Mouse (Mus musculus) spleen, postnatal 4 days (tissue): ENCODE data around the gene Fam184a.

ENCODE experiments used
- DNase-seq, 2 experiments: peaks; one replicate each; pipeline ENCODE4 v3.0.0; 2022; ENCODE audit warnings: low spot score in 2 of 2

Fam184a gene

DNA sequence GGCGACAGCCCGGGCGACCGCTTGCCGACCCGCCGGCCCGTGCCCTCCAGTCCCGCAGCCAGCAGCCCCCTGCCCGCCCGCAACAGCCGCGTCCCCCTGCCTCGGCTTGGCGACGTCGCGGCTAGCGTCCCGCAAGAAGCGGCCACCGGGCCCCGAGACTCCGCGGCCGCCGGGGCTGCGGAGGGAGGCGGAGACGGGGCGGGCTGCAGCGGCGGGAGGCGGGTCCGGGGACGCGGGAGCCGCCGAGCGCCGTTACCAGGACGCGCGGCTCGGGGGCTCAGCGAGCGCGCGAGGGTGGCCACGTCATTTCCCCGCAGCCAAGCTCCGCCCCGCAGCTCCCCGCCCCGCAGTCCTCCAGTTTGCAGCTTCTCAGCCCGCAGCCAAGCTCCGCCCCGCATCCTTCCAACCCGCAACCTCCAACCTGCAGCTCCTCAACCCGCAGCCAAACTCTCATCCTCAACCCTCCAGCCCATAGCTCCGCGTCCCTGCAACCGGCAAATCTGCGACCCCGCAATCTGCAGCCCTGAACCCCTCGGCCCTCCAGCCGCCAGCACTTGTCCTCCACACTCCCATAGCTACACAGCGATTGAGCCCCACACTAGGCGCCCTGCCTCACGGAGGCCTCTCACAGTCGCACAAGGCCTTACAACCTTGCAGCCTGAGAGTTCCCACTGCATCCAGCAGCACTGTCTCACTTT is at the start of gene Fam184a:
Fam184a (minus strand) TSS at position 169 of the 698 bp plus-strand sequence.
- DNase-seq: peak in 1 of 2 experiments; percentile 60

DNA sequence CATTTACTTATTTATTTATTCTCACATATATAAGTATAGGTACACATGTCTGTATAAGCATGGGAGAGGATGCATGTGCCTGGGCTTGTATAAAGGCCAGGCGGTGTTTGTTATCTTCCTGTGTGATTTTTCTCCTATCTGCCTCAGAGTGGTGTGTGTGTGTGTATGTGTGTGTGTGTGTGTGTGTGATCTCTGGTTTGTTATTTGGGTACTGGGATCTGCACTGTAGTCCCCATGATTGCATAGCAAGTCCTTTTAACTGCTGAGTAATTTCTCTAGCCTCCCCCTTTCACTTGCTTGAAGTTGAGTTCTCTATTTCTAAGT is 45.3 kb upstream of the Fam184a start:
- DNase-seq: no peak

DNA sequence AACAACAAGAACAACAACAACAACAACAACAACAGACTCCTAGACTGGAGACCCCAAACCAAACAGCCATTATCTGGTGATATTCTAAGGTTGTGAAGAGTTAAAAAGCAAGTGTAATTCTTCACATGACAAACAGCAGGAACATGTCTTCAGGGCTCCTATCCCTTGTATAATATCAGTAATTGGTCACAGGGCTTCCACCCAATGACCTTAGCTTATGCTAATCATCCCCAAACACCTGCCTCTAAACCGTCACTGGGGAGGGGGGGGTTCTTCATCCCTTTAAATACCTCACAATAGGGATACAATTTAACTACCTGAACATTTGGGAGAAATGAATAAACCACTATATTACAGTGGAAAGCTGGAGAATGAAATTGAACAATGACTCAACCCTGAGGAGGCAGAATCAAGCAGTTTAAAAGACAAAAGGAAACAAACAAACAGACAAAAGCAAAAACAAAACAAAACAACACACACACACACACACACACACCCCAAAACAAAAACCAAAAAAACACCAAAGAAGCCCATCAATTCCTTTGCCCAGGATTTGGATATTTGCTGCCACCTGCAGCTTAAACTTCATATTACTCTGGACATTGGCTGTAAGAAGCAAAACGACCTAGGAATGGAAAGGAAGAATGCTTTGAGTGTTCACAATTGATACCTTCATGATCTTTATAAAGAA is 44.8 kb upstream of the Fam184a start:
- no peak for DNase-seq

DNA sequence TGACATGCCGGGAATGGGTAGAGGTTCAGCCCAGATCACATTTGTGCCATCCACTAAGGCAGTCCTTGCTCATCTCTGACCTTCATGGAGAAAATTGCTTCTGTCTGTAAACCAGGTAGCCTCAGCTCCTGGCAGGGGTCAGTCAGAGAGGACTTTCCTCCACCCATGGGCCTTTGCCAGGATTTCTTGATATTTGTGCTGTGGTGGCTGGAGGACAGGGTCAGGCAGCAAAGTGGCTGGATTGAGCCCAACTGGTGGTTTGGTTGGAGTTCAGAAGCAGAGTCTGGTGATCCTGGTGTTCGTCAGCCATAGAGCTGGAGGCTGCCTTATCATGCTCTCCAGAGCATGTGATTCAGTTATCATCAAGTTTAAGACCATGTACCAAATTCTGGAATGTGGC is 40.4 kb upstream of the Fam184a start:
- no peak for DNase-seq

DNA sequence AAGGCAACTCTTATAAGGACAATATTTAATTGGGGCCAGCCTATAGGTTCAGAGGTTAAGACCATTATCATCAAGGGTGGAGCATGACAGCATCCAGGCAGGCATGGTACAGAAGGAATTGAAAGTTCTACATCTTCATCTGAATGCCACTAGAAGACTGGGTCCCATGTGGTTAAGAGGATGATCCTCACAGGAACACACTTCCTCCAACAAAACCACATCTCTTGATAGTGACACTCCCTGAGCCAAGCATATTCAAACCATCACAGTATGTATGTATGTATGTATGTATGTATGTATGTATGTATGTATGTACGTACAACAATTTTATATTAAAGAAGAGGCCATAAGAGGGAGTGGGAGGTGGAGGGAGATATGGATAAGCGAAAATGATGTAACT is 25.7 kb upstream of the Fam184a start:
- no peak for DNase-seq

DNA sequence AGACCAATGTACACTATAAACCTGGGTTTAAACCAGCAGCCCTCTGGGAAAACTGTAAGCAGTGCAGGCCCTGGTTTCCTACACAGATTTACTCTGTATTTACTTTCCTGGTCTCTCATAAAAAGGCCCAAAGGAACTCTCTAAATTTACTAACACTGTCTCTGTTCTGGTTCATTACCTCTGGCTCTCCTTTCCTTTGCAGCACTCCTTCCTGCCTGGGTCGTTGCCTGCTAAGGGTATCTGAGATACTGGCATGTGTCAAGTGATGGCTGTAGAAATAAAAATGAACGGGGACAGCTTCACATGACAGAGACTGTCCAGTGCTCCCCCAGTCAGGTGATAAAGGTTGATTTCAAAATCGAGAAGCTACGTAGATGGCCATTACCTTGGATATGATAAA is 21.8 kb upstream of the Fam184a start:
- DNase-seq: no peak

DNA sequence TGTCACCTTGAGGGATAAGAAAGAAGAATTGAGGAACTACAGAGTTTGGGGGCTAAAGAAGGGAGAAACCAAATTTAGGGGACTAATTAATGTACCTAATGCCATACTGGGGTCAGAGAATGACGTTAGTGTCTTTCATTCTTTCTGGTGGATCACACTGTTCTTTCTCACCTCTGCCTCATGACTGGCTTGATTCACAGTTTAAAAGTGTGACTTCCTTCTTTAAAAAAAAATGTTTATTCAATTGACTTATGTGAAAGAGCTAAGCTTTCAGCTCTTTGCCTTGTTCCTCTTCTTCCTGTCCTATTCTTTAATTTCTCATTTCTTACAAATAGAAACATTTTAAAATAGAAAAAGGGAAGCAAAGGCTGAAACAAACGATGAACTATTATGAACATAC is 20.6 kb upstream of the Fam184a start:
- no peak for DNase-seq

DNA sequence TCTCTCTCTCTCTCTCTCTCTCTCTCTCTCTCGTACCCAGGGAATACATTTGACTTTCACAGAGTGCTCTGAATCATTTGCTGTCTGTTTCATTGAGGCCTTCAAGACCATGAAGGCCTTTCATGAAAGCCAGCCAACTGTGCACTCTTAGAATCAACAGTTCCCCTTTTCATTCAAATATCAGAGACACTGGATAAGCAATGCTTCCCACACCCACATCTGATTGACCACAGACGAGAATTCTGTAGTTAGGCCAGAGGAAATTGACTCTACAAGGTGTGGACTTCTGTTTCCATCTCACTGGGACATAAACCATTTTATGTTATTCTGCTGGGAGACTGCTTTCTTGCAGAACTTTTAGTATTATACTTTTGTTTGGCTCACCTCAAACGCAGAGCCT is 17.8 kb upstream of the Fam184a start:
- no peak for DNase-seq

DNA sequence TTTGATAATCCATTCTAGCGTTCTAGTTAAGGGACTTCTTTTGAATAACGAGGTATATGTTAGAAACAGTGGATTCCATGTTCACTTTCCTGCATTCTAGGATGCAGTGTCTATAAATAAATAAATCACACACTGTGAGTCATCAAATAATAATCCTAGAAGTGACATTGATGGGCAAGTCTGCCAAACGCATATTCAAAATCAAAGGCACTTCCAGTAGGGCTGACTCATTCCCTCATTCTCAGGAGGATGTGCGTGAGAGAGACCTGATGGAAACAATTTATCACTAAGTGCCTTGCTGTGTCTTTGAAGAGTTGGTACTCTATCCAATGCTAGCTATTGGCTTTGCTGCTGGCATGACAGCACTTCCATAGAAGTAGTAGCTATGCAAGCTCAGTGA is 14.5 kb upstream of the Fam184a start:
- no peak for DNase-seq

DNA sequence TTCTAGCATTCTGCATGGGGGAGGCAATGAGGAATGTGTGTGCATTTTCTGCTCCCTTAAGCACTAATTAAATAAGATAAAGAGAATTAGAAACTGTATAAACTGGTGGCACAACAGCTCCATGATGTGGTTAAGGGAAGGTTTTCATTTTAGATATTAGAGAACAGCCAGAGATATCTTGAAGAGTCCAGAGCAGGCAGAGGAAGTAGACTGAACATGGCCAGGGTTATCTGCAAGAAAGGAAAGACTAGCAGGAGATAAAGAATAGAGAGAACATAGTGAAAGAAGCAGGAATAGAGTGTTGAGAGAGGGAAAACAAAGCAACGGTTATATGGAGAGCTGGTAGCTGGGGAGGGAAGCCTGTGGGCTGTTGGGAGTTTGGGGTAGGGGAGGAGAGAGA is 1.8 kb upstream of the Fam184a start:
- DNase-seq: no peak

DNA sequence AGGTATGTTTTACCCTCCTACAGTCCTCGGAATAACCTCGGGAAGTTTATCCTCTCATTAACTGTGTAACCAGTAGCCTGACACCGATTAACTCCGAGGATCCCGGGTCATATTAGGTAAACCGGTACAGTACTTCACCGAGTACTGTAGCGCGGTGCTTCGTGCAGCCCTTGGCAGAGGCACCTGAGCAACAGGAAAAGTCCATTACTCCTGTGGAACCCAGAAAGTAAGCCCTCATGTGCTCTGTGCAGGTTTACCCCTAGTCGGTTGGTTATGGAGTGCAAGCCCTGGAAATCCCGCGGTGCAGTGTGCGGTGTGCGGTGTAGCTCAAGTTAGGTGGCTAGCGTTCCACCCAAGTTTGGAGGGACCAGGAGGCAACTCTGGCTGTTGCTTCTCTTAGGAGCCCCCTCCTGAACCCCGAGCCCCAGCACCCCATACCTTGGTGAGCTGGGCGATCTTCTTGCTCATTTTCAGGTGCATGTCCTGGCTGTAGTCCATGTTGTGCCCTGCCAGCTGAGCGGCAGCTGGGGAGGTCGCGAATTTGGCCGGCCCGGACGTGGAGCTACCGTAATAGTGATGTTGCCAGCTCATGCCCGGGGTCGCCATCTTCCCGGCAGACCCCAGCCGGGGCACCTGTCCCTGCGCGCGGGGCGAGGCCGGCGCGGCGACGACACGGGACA is 508 bp downstream of the Fam184a start:
- DNase-seq: no peak

DNA sequence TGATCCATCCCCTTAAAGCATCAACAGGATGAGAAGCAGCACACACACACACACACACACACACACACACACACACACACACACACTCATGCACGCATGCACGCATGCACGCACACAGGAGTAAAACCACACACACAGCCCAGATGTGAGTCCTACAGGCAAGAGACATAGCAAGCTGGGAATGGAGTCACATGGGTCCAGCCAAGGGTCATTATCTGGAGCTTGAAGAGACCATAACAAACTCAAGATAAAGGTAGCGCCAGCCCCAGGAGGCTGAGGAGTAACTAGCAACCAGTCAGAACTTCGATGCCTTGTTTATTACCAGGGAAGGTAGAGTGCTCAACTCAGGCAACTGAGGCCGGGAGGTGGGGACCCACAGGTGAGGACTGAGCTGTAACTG is 4.9 kb downstream of the Fam184a start:
- no peak for DNase-seq

DNA sequence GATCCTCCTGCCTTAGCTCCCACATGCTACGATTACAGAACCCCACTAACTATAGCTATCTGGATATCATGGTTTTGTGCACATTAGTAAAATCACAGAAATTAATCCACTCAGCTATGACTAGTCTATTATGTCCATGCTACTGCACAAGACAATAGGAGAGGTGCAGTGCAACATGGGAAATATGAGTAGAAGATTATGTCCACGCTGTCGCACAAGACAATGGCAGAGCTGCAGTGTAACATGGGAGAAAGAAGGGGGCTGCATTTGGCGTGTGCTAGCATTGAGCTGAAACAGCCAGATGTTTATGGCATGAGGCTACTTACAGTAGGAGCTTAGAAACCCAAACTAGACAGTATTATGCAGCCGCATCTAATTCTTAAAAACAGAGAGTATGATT is 8.0 kb downstream of the Fam184a start:
- DNase-seq: no peak

DNA sequence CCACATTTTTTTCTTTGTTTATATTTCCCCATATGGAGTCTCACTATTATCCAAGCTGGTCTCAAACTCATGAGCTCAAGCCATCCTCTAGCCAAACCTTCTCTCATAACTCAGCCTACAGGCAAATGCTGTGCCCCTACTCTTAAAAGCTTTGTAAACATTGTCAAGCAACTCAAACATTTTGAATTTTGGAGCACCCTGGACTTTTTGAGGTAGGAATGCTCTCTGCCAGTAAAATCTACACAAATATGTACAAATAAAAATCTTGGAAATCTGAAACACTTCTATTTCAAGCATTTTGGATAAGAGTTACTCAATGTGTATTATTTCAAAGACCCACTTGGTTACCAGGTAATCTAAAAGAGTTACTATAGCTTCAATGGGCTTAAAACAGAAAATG is 10.9 kb downstream of the Fam184a start:
- DNase-seq: no peak

DNA sequence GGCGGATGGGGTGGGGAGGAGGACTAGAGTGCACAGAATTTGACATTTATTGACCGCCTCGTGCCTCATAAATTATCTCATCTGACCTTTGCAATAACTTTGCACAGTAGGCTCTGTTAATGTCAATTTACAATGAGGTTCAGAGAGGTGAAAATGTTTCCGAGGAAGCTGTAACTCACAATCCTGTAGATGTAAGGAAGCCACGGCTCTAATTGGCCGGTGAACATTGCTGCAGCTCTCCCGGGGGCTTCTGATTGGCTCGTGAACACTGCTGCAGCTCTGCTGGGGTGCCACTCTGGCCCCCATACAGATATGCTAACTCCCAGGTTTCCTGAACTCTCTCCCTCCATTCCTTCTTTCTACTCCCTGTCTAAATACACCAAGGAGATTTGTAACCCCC is 12.1 kb downstream of the Fam184a start:
- no peak for DNase-seq

DNA sequence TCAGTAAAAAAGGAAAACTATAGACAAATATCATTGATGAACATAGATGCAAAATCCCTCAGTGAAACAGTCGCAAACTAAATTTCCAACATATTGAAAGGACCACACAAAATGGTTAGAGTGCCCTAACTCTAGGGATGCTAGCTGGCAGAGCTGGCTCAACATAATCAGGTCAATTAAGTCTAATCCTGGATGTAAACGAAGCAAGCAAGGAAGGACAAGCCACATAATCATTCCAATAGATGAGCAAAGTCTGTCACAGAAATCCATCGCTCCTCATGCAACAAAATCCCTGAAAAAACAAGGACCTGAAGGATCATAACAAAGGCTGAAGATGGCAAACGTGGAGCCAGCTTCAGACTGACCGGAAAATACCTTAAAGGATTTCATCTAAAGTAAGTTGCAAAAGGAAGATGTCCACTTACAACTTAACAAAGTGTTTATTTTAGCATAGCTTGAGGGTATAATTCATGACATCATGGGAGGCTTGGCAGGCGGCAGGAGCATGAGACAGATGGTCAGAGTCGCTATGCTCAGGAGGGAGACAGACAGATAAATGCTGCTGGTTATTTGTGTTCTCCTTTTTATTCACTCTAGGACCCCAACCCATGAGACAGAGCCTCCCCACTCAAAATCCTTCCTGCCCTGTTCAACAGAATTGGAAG is 15.6 kb downstream of the Fam184a start:
- no peak for DNase-seq

DNA sequence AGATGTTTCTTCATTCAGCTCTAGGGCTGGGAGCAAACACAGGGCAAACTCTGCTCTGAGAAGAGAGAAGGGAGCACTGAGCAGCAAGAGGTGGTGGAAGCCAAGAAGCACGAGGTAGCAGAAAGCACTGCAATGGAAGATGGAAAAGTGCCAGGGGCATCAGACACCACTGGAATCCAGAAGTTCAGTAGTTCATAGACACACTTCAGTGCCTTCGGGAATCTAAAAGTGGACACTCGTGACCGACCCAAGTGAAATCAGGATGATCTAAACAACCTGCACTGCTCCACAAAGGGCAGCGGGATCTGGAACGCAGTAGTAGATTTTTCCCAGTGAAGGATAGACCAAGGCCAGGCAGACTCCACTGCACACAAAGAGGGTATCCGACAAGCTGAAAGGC is 18.6 kb downstream of the Fam184a start:
- no peak for DNase-seq

DNA sequence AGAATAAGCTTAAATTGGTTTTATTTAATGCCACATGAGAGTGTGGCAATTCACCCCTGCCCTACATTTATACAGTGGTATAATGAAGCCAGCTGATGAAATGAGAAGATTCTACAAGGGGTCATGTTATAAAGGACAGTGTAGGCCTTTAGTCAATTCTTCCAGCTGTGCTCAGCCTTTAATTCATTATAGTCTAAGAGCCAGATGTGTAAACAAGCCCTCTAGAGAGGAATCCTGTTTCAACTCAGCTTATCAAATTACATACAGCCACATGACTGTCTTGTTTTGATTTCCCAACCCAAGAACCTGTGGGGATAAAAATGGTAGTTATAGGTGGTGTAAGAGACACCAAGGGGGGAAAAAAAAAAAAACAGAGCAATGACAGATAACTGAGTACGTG is 22.0 kb downstream of the Fam184a start:
- no peak for DNase-seq

DNA sequence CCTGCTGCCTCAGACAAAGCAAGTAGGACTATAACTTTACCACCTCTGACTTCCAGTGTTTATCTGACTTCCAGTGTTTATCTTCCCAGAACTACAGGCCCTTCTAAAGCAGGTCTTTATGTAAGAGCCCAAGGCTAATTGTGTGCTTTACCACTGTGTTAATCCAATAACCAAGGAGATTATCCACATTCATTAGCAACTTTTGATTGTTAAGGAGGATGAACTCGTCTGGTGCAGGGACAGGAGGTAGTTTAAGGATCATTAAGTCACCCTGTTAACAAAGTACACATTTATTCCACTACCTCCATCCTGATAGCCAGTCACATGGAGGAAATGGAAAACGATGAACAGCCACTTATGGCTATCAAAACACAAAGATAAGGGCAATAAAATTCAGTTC is 25.6 kb downstream of the Fam184a start:
- DNase-seq: no peak

DNA sequence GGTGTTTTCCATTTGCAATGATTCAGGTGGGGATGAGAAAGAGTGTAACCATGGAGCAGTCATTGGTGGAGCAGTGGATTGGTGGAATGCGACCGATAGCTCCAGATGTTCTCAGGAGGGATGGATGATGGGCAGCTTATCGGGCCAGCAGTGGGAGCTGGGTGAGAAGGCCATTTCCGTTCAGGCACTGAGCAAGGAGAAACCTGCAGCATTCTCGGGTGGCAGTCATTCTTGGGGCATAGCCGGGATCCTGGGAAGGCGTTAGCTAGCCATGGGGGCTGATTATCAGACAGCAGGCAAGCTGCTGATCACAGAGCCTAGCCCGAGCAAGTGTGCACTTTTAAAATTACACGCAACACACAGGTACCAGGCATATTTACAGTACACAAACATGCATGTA is 46.4 kb downstream of the Fam184a start:
- DNase-seq: no peak

DNA sequence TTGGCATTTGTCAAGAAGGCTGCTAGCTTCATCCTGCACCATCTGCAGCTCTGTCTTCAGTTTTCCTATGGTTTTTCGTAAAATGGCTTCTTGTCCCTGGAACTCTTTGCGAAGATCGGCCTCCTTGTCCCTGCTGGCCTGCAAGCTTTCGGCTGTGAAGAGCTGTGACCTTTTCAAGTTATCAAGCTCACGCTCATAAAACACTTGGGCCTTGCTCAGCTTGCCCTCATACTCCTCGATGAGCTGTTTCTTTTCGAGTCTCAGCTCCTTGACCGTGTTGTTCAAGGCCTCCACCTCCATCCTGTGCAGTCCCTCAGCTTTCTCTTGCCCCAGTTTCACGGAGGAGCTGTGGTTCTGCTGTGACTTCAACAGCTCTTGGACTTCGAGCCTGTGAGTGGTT is 52.4 kb downstream of the Fam184a start:
- no peak for DNase-seq

DNA sequence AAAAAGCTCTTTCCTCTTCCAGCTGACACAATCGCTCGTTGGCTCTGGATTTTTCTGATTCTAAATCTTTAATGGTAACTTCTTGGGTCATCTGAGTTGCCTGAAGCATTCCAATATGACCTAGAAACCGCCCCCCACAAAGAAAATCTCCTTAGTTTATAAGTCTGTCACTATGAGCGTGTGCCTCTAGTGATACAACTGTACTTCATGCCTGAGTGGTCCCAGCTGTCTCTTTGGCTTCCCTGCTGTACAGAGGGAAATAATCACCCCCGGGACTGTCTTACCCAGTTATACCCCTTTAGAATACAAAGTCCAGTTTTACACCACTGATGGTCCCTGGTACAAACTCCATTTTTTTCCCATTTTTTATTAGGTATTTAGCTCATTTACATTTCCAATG is 56.2 kb downstream of the Fam184a start:
- no peak for DNase-seq

DNA sequence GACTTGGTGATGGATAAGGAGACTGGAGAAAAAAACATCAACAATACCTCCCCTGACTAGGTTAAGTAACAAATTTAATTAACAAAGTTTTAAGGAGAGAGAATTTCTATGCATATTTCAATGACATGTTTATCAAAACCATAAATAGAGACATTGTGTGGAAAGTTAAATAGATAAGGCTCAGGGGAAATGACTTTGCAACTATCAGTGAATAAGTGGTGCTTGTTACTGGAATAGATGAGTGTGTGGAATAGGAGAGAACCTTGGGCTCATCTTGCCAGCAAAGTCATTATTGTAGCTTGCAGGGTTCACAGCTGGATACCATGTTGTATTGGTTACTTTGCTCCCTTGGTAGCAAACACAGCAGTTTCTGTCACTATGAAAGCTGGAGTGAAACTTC is 59.7 kb downstream of the Fam184a start:
- no peak for DNase-seq
